Mouse (Mus musculus): ENCODE data around the gene Hnf1a. TPM values are rescaled to one million over a fixed set of nuclear protein-coding genes. Genes with fewer than 3 reads are reported as not detected.

Gene Hnf1a
- total RNA-seq, 2 experiments from 2014 or later: not detected

DNA sequence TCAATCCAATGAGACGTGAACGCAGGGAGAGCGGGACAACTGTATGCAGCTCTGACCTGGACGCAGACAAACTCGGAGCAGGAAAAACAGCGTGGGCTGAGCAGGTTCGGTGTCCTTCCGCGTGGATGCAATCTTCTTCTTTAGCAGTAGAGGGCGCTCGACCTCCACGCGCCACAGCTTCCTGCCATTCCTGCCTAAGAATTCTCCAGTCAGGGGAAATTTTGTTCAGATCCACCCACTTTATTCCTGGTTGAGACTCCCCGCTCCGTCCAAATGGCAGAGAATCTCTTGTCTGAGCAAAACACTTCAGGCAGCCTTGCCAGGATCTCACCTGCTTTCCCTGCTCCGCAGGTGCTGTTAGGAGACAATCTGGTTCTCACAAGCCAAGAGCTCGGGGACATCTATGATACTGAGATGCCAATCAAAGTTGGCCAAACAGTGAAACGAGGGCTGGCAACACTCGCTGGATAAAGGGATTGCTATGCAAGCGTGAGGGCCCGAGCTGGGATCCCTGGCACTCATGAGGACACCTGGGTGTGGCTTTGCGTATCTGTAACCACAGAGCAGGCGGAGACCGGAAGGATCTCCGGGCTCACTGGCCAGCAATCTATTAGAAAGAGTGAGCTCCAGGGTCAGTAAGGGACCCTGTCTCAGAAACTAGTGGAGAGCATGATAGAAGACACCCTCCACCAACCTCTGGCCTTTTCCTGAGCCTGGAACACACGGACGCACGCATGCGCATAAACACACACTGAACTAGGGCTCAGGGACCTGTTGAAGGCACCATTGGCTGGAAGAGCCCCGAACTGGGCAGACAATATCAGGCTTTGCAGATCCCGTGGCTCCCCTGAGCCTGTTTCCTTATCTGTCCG is 8.6 kb upstream of the Hnf1a start:
- peak in 1 of 2 experiments; percentile 59 for DNase-seq (ENCODE audit: low spot score in 2 of 2)

DNA sequence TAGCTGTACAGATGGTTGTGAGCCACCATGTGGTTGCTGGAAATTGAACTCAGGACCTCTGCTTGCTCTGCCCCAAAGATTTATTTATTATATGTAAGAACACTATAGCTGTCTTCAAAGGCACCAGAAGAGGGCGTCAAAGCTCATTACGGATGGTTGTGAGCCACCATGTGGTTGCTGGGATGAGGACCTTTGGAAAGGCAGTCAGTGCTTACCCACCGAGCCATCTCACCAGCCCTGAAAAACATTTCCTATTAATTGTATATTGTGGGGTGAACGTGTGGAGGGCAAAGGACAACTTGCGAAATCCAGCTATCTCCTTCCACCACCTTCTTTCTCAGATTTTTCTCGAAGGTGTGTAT is 8.0 kb upstream of the Hnf1a start:
- DNase-seq (ENCODE audit: low spot score in 2 of 2): no peak

DNA sequence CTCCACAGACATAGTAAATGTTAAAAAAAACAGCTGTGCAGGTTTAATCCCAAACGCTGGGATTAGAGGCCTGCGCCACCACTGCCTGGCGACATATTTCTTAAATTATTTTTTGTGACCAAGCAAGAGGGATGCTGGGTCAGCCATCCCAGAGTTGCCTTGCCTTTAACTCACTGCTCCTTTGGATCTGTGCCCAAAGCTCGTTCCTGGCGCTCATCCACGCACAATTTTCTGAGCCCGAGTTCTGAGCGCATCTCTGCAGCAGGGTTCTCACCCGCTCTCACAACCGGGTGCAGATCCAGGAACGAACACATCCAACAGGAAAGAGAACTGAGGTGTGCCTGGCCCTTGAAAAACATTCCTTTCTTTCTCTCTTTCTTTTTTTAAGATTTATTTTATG is 7.6 kb upstream of the Hnf1a start:
- no peak for DNase-seq (ENCODE audit: low spot score in 2 of 2)

DNA sequence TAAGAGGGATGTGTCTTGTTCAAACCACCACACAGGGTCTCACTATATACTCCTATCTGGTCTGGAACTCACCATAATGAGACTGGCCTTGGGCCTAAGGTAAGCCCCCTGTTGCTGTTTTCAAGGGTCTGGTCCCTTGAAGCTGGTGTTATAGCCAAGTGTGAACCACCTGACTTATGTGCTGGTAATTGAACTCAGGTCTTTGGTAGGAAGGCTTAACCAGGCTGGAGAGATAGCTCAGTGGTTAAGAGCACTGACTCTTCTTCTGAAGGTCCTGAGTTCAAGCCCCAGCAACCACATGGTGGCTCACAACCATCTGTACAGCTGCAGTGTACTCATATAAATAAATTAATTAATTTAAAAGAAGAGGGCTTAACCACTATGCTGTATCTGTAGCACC is 6.0 kb upstream of the Hnf1a start:
- no peak for DNase-seq (ENCODE audit: low spot score in 2 of 2)

DNA sequence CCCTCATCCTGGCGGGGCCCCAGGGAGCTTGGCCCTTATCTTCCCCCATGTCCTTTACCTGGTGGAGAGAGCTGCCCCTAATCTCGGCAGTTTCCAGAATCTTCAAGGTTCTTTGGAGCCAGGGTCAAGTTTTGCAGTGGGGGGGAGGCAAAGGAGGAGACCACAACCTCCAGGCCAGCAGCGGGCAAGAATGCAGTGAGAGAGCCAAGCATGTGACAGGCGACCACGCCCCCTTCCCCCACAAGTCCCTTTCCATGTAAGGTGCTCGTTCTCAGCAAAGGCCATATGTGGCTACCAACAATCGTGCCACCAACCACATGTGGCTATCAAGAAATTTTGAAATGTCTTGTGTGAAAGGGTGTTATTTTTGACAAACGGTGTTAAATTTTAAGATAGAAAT is 2.2 kb upstream of the Hnf1a start:
- DNase-seq (ENCODE audit: low spot score in 2 of 2): no peak

DNA sequence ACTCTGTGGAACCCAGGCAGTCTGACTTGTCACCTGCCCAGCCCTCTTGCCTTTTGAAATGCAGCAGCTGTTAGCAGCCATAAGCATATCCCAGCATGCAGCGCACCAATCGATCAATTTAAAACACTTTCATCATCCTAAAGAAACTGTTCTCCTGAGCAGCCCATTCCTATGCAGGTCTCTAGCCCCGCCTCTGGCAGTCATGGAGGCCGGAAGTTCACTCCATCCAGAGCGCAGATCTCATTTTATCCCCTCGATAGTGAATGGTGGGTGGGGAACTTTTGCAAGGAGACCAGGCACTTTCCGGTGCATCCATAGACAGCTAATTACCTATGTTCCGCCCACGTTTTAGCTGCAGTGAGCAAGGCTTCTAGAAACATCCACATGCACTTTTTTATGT is 1.3 kb upstream of the Hnf1a start:
- DNase-seq (ENCODE audit: low spot score in 2 of 2): no peak

DNA sequence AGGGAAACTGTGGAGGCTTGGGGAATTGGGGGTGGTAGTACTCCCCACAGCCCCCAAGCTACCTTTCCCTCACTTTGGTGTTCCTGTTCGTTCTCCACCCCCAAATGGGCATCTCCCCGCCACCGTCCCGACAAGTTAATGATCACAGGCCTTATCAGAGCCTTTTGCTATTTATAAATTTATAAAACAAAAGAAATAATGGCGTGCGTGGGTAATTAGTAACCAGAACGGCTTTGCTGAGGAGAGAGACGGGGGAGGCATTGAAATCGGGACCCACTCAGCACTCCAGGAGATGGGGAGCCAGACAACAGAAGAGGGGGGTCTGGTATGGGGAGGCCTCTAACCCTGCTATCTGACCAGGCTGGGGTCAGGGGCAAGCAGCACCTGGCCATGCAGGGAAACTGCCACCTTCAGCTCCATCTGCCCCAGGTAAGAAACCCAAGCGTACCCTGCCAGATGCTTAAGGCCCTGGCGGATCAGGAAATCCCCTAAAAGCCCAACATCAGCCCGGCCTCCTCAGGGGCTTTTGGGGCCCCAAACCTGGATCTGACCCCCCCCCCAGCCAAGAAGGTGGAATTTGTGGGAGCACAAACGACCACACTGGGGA is 1.2 kb downstream of the Hnf1a start:
- no peak for DNase-seq (ENCODE audit: low spot score in 2 of 2)

DNA sequence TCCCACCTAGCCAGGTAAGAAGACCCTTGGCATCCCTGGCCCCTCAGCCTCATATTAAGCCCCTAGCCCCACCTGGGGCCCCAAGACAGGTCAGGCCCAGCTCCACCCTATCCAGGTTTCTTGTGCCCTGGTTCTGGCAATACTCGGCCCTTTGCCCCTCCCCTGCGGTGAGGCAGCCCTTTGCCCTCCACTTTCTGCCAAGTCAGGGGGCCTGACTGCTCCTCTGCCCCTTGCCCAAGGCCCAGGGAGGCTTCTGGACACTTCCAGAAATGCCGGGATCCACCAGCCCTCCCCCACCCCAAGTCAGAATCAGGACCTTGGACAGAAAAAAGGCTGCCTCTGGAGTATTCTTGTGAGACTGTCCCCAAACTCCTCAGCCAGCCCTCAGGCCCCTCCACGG is 1.8 kb downstream of the Hnf1a start:
- no peak for DNase-seq (ENCODE audit: low spot score in 2 of 2)

DNA sequence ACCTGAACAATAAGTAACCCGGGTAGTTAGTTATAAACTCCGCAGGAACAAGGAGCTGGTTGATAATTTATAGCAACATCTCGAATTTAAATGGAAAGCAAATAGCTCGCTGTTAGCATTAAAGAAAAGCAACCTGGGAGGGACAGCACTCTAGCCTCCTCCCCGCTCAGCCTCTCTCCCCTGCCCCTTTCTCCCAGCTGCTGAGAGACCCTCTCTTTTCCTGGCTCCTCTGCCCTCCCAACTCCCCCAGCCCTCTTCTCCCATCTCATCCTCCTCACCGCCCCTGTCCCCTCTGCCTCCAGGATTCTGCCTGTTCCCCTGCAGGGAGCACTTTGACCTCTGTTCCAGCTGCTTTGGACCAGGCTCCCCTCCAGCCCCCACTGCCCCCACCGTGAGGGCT is 2.2 kb downstream of the Hnf1a start:
- DNase-seq (ENCODE audit: low spot score in 2 of 2): no peak

DNA sequence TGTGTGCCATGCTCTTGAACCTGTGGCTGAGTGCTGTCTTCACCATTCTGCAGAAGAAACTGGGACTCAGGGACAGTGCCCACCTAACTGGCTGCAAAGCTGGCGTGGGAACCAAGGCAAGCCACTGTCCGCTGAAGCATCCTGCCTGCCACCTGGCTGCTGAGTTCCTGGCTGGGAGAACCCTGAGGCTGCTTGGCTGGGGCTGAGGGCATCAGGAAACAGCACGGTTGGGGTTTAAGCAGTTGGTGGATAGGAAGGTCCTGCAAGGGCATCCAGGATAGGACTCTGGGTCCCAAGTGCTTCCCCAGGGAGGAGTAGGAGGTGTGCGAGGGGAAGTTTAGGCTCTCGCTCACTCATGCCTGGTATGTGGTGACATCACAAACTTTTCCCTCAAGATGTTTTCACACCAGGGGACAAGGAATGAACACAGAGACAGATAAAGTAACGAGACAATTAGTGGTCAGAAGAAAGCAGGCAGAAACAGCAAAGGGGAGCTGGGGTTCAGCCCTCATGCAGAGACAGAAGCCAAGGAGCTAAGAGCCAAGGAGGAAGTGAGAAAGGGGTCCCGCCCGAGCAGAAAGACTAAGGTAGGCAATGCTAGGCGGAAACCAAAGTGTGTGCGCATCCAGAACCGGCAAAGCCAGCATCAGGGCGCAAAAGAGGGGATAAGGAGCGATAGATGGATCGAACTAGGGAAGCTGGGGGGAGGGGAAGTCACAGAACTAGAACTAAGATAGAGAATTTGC is 3.2 kb downstream of the Hnf1a start:
- DNase-seq (ENCODE audit: low spot score in 2 of 2): no peak

DNA sequence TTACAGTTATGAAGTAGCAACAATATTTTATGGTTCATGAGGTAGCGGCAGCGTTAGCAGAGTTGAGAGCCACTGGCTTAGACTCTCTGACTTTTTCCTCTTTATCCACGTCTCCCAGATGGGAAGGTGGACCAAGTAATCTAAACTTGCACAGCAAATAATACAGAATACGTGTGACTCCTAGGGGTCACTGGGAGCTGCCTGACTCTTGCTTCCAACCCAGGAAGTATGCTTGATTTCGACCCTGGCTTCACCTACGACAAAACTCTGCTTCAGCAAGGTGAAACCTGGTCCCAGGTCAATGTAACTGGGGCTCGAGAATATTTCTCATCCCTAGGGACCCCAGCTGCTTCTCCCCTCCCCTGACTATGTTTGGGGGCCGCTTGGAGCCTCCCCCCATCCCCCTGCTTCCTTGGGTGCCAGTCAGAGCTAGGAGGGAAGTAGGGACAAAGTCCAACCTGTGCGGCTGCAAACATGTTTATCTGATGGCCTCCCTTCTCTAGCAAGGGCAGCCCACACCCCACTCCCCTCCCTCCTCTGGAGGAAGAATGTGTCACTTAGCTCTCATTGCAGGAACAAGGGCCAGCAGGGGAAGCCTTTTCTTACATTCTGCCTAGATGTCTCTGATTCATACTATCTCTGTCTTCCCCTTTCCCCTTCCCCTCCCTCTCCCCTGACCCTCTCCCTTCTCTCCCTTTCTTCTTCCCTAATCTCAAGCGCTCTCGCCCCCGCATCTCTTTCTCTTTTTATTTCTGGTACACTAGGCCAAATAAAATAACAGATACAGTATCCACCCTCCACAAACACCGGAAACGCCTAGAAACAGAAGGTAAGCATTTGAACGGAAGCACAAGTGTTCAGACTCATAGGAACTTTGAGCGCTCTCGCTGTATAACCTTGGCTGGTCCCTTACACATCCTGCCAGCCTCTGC is 5.7 kb downstream of the Hnf1a start:
- DNase-seq (ENCODE audit: low spot score in 2 of 2): no peak

DNA sequence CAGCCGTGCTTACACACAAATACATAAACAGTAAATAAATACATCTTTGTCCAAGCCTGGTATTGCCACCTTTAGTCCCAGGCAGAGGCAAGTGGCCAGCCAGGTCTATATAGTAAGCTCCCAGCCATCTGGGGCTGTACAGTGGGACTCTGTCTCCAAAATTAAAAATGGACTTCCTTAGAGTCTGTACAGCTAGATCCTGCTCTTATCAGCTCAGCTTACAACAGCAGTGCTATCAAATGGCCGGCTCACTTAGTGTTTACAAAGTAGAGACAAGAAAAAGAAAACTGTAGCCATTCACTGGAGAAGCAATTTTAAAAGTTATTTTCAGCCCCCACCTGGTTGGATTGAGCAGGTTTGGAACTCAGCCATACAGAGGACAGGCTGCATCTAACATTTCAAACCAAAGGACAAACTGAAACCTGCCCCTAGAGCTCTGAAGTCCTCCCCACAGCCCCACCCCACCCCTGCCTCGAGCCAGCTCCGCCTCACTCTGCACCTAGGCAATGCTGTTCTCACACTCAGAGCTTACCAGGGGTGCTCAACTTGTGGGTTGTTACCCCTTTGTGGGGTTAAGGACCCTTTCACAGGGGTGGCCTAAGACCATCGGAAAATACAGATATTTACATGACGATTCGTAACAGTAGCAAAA is 6.5 kb downstream of the Hnf1a start:
- no peak for DNase-seq (ENCODE audit: low spot score in 2 of 2)

DNA sequence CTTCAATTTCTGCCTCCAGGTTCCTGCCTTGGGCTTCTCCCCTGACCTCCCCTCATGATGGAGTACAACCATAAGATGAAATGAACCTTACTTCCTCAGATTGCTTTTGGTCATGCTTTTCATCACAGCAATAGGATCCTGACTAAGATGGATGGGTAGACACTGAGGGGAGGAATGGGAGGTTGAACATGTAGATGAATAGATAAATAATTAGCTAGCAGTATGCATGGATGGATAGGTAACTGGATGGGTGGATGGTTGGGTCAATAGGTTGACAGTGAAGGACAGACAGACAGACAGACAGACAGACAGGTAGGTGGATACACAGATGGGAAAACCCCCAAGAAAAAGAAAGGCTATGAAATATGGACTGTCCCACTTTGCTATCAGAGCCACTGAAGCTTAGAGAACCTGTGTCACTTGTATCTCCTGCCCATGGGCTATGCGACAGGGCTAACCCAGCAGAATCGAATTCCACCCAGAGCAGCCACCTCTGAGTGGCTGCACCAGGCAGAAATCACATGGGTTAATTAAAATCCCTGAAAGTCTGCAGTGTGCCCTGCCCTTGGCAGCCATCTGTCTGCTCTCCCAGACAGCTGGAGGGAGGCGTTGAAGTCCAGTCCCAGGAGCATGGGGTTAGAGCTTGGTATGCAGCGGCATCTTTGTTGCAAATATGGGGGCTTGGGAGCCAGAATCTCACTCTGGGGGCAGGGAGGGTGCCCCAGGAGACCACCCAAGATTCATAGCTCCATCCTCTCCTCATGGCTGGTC is 9.1 kb downstream of the Hnf1a start:
- DNase-seq (ENCODE audit: low spot score in 2 of 2): no peak

DNA sequence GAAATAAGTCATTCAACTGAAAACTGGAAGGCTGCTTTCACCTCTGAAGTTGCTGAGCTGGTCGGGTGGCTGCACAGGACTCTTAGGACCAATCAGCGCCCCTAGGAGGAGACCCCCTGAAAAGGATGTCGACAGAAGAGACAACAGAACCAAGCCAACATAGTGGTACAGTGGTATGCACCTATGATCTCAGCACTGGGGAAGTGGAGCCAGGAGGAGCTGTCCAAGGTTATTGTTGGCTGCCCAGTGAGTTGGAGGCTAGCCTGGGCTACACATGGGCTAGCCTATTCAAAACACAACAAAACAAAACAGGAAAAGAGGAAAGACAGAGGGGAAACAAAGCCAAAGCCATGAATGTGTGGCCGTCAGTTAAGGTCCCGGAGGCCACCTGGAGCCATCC is 12.8 kb downstream of the Hnf1a start:
- DNase-seq (ENCODE audit: low spot score in 2 of 2): no peak

DNA sequence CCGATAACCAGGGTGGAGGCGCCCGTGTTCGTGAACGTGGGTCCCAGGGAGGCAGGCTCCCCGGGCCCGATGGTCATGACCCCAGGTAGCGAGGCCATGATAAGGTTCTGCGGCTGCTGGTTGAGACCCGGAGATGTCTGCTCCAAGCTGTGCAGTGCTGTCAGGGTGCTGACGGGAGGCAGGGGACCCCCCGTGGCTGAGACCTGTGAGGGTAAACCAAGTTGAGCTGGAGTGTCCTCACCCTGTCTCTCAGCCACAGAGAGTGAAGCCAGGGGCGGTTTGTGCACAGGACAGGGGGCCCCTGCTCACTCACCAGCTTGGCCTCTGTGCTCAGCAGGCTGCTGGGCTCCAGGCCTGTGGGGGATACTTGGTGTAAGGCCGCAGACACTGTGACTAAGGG is 17.6 kb downstream of the Hnf1a start:
- DNase-seq (ENCODE audit: low spot score in 2 of 2): no peak

DNA sequence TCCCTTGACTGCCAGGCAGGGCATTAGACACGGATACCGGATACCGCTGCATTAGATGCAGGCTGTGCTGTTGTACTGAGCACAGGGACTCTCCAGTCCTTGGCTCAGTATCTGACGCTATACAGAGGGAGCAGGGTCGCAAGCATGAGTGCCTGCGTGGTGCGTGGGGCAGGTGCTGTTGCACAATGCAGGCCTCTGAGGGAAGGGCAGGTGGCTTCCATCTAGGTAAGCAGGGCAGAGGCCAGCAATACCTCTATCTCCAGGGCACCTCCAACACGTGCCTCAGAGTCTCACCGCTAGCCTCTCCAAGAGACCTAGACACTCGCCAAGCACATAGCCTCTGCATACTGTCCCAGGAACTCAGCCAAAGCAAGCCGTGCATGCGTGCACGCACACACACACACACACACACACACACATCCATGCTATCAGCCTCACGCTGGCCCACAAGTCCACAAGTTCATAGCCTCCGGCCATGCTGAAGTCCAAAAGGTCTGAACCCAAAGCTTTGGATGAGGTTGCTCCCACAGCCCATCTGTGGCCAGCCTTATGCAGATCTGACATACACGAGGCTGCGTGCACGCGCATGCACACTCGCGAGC is 19.5 kb downstream of the Hnf1a start:
- DNase-seq (ENCODE audit: low spot score in 2 of 2): no peak

DNA sequence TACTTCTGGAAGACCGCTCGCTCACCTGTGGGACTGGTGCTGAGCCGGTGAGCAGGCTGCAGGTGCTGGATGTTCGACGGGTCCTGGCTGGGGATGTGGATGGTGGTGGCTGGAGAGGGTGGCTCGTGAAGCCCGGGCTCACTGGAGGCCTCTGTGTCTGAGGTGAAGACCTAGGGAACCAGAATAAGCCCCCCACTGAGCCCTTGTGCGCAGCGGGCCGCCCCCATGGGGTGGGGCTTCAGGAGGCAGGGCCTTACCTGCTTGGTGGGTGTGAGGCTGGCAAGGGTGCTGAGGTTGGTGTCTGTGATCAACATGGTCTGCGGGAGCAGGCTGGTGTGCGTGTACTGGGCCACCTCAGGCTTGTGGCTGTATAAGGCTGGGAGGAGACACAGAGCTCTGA is 20.2 kb downstream of the Hnf1a start:
- no peak for DNase-seq (ENCODE audit: low spot score in 2 of 2)

DNA sequence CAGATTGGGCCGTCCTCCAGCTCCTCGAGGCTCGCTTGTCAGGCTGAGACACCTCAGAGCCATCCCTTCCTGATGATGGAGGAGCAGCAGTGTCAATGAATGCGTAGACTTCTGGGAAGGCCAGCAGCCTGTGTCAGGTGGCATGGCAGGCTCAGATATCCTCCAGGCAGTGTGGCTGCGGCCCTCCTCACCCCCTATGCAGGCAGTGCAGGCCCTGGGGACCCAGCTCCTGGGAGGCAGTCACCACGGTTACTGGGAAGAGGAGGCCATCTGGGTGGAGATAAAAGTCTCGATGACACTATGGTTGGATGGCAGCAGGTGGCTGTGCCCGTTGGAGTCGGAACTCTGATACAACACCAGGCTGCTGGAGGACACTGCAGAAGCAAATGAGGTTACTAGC is 21.1 kb downstream of the Hnf1a start:
- DNase-seq (ENCODE audit: low spot score in 2 of 2): no peak

DNA sequence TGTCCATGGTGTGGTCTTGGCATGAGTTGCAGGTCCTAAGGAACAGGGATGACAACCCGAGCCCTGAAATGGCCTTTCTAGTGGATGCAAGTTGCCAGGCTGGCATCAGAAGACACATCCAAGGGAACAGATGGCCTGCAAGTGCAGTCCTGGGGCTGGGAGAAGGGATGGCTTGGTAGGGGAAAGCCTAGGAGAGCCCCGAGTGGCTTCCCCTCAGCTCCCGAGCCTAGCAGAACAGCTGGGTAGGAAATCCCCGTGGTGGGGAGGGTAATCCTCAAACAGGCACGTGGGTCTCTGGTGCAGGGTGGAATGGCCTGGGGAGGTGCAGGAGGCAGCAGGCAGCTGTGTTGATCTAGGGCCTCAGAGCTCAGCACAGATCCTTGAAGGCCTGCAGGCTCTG is 21.6 kb downstream of the Hnf1a start:
- DNase-seq (ENCODE audit: low spot score in 2 of 2): no peak

DNA sequence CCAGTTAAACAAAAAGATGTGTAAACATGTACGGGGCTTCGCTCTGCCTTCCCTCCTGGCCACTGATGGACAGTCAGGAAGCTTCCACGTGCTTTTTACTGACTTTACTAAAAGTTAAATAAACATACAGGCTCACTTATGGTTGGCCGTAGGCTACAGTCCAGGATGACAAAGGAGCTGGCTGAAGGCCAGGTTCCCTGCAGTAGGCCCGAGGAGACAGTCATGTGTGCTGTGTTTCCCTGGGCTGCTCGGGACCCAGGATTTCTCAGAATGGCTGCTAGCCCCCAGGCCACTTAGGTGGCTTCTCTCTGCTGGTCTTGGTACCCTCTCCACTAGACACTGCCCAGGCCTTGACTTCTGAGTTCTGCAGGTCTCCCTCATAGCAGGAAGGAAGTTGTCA is 22.0 kb downstream of the Hnf1a start:
- DNase-seq (ENCODE audit: low spot score in 2 of 2): peak in 1 of 2 experiments; percentile 59
